Mouse (Mus musculus): ENCODE measurements around the gene Fam107b.

Fam107b gene

GRCm38 (mm10) chr2:3787752-3788423 lies 217.6 kb downstream of the Fam107b start:
- no peak for DNase-seq

GRCm38 (mm10) chr2:3788424-3788786 lies 218.1 kb downstream of the Fam107b start:
- no peak for DNase-seq

DNA sequence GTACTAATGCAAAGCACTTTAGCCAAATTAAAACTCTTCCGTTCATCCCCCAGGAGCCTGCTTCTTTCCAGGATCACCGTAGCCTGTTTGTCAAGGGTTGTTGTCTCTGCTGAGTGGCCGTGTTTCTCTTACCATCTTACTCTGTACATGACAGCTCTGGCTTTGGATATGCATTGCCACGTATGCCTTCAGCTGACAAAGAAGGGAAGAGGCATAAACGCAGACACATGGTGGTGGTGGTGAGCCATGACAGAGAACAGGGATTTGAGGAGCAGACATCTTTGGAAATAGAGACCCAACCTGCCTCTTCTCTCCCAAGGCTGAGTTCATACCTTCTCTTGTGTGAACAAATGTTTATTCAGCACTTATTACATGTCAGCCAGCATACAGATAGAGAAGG lies 226.3 kb downstream of the Fam107b start:
- no peak for DNase-seq

GRCm38 (mm10) chr2:3799767-3800554 lies 229.7 kb downstream of the Fam107b start:
- DNase-seq, result peak; percentile 45 to 66

DNA sequence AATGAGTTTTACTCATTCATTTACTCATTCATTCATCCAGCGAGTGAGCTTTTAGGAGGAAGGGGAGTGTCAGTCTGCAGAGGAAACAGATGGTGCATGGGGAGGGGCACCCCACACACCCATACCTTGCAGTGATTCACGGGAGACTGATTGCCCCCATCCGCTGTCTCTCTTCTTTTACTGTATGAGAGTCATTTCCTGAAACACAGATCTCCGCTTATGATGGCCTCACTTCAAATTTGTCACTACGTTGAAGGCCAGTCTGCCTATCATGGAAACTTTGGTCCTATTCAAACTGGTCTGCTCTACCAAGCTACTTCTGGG lies 230.2 kb downstream of the Fam107b start:
- no peak for DNase-seq

DNA sequence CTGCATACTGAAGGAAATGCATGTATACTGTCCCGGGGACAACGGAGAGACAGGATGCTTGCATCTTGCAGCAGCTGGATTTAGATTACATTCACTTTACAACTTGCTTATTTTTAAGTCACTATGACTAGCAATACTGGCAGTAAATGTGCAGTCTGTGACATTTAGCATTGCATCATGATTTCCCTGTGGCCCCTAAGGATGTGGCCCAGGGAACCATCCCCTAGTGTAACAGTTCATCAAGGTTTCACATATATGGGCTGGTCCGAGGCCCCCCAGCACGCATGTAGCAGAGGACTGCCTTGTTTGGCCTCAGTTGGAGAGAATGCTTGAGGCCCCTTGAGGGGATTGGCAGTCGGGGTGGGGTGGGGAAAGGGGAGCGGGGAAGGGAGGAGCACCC lies 235.5 kb downstream of the Fam107b start:
- no peak for DNase-seq

DNA sequence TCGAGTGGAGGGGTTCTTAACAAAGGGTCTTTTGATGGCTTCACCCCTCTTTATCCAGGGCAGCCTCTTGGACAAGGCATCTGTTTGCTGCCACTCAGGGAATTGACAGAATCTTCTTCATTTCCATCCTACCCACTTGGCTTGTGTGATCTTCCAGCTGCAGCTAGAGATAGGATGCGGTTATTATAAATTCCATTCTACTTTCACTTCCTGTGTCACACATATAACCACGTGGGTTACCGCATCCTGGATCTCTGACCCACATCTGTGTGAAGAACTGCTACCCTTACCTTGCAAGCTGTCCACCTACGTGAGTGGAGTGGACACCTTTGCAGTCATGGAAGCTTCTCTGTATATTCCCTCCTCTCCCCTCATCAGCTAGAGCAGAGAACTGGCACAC lies 240.0 kb downstream of the Fam107b start:
- DNase-seq, result no peak

- peak; percentile 59 to 74 for DNase-seq
These were observed 245.9 kb downstream of the Fam107b start for GRCm38 (mm10) chr2:3816142-3816609.

DNA sequence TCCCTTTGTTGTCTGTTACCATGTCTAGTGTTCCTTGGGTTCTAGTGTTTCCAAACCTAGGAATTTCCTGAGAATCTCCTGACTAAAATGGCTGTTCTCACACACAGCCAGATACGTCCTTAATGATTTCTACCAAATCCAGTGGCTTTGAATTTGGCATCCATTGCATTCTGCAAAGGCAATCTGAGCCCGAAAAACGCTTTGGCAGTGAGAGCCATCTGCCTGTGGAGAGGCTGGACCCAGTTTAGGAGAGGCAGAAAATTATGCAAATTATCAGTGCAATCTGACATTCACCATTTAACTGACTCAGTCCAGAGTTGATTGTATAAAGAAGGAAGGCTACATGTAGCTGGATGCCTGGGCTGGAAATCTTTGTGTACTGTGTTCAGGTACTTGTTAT lies 247.3 kb downstream of the Fam107b start:
- DNase-seq, result no peak

- DNase-seq, result no peak
These were observed 252.5 kb downstream of the Fam107b start for GRCm38 (mm10) chr2:3822483-3823455.

All from cerebellum, adult 18-20 months (tissue).